Mouse (Mus musculus): ENCODE measurements around the gene Ppm1d. TPM values are rescaled to one million over a fixed set of nuclear protein-coding genes. Genes with fewer than 3 reads are reported as not detected.

The Ppm1d gene
- polyA plus RNA-seq, 1 experiment from 2014 or later = 25.0 TPM

DNA sequence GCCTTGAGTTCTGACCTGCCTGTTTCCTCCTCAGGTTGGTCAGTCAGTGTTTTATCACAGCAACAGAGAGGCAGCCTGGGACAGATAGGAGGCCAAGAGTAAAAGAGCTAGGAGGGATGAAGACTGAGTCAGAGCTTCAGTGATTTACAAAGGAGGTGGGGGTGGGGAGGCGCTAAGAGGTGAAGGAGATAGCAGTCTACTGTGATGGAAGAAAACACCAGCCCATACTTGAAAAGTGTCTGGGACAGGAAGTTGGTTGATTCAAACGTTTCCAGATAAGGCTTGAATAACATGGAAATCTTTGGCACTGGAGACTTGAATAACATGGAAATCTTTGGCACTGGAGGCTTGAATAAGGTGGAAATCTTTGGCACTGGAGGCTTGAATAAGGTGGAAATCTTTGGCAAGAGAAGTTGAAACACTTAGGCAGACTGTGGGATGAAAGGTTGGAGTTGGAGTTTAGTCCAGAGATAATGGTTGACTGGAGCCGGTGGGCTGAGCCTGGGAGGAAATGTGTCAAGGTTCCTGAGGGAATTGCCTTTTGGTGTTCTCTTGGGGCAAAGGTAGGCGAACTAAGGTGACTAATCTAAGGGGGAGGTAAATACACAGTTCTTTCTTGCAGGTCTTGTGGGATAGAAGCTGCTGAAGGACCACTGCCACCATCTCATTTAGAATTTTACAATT lies 4.3 kb upstream of the Ppm1d start:
- Histone ChIP-seq H3K36me3 (no peaks in the 10 kb centered on the region), H3K4me3 (no peak overlapping the region), H3K27ac (no peak overlapping the region), H3K4me1 (replicated peaks) (peaks cover 7% of the 10 kb centered on the region; the same call in 1 of the 2 replicates), H3K27me3 (ENCODE audit: insufficient read depth, poor library complexity, severe bottlenecking) (no peaks in the 10 kb centered on the region), H3K9me3 (no peaks in the 10 kb centered on the region)
- 71% methylated on average over 4 of the region's 4 CpGs for WGBS
- no peak for DNase-seq (ENCODE audit: low spot score)

DNA sequence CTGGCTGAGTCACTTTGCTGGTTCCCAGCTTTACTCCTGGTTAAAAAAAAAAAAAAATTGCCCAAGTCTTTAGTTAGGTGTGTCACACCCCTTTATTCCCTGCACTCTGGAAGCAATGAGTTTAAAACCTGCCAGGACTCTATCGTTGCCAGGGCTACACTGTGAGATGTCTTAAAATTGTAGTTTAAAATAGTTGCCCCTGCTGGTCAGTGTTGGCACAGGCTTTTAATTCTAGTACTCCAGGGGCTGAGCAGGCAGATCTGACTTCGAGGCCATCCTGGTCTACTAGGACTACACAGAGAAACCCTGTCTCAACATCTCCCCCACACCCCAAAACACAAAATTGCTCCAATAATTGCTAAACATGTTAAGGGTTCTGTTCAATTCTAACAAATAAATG lies 2.2 kb upstream of the Ppm1d start:
- DNase-seq (ENCODE audit: low spot score) = no peak
- Histone ChIP-seq H3K27me3 (ENCODE audit: insufficient read depth, poor library complexity, severe bottlenecking) (no peaks in the 10 kb centered on the region), H3K9me3 (no peaks in the 10 kb centered on the region), H3K4me3 (no peak overlapping the region), H3K4me1 (replicated peaks) (peaks cover 23% of the 10 kb centered on the region), H3K27ac (no peak overlapping the region), H3K36me3 (peaks cover 3% of the 10 kb centered on the region; the same call in 1 of the 2 replicates)
- 80% methylated on average over 2 of the region's 2 CpGs for WGBS

DNA sequence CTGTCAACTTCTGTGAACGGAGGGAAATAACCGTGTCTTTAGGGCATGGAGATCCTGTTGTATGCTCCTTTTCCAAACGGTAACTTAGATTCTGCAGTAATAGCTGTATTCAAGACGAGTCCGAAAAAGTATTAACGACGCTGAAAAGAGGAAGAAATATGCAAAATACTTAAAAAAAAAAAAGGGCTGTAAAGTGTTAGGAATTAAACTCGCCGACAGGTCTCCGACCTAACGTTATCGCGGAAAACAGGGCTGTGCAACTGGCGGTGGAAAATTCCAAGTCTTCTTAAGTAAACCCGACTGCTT lies 684 bp upstream of the Ppm1d start:
- WGBS = 2% methylated on average over 15 of the region's 15 CpGs
- no peak for DNase-seq (ENCODE audit: low spot score)
- H3K36me3 ChIP-seq = peaks cover 17% of the 10 kb centered on the region
- H3K27me3 ChIP-seq (ENCODE audit: insufficient read depth, poor library complexity, severe bottlenecking) = no peaks in the 10 kb centered on the region
- H3K4me3 ChIP-seq = peak overlapping the region; percentile 95
- peak overlapping the region; percentile 97 for H3K27ac ChIP-seq
- peaks cover 23% of the 10 kb centered on the region for H3K4me1 ChIP-seq (replicated peaks)
- H3K9me3 ChIP-seq = 0 out of 2 replicates have a peak, but pooled peaks cover 2% of the 10 kb centered on the region

DNA sequence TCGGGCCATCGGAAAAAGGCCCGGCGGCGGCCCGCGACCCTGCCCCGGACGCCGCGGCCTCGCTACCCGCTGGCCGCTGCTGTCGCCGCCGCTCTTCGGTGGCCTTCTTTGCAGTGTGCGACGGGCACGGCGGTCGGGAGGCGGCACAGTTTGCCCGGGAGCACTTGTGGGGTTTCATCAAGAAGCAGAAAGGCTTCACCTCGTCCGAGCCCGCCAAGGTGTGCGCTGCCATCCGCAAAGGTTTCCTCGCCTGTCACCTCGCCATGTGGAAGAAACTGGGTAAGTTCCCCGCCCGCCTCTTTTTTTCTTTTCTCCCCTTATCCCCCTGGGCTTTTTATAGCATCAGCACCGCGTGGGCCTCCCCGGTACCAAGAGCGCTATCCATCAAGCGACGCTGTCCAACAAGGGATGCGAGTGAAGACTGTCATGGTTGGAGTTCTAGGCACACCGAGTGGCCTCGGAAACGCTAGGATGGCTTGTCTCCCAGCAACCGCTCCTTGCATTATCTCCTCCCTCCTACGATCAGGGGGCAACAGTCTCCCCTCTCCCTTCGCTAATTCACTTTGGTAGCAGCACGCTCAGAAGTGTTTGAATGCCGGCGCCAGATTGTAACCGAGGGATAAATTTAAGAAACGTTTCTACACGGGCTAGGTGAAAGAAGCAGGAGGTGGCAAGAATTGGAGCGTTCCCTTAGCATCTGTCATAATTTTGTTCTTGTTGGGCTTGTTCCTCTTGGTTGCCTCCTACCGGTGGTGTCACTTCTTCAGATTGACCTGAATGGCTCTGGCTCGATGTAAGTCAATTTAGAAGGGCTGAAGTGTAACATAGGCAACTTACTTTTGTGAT lies 824 bp downstream of the Ppm1d start:
- Histone ChIP-seq H3K27ac (peak overlapping the region; percentile 97), H3K36me3 (peaks cover 30% of the 10 kb centered on the region), H3K4me3 (peak overlapping the region; percentile 95), H3K4me1 (replicated peaks) (peaks cover 23% of the 10 kb centered on the region), H3K27me3 (ENCODE audit: insufficient read depth, poor library complexity, severe bottlenecking) (no peaks in the 10 kb centered on the region), H3K9me3 (0 out of 2 replicates have a peak, but pooled peaks cover 2% of the 10 kb centered on the region)
- under 1% methylated on average over 56 of the region's 56 CpGs for WGBS
- DNase-seq (ENCODE audit: low spot score) = peak; percentile 64

DNA sequence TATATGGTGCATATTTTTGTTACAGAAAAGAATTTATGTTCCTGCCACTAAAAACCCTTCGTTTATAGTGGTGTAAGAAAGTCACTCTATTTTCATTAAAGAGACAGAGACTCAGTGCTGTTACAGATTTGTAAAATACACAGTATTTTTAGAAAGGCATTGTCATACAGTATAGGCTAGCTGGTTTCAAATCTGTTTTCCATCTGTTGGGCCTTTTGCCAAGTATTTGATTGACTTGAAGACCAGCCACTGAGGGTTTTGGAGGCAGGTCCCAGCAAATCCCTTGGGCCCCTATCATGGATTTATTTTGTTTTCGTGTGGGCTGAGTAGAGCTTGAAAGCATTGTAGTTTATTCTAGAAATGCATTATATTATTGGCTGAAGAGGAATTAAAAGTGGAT lies 1.8 kb downstream of the Ppm1d start:
- 44% methylated on average over 2 of the region's 2 CpGs for WGBS
- Histone ChIP-seq H3K27ac (no peak overlapping the region), H3K4me3 (peak overlapping the region; percentile 95), H3K36me3 (peaks cover 33% of the 10 kb centered on the region), H3K9me3 (0 out of 2 replicates have a peak, but pooled peaks cover 2% of the 10 kb centered on the region), H3K27me3 (ENCODE audit: insufficient read depth, poor library complexity, severe bottlenecking) (no peaks in the 10 kb centered on the region), H3K4me1 (replicated peaks) (peaks cover 23% of the 10 kb centered on the region)
- DNase-seq (ENCODE audit: low spot score) = no peak

DNA sequence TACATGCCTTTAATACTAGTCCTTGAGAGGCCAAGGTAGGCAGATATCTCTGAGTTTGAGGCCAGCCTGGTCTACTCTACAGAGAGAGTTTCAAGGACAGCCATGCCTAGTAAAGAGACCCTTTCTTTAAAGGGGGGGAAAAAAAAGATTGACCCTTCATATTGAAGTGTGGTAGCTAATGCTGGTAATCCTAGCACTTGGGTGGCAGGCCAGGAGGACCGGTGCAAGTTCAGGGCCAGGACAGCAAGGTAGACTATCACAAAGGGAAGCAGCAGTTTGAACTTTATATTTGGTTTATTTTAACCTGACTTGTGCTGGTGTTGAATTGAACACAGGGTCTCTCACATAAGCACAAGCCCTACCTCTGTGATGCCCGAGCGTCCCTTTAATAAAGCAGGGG lies 2.3 kb downstream of the Ppm1d start:
- Histone ChIP-seq H3K9me3 (0 out of 2 replicates have a peak, but pooled peaks cover 2% of the 10 kb centered on the region), H3K4me3 (peak overlapping the region; percentile 95), H3K27me3 (ENCODE audit: insufficient read depth, poor library complexity, severe bottlenecking) (no peaks in the 10 kb centered on the region), H3K27ac (no peak overlapping the region), H3K36me3 (peaks cover 33% of the 10 kb centered on the region), H3K4me1 (replicated peaks) (peaks cover 23% of the 10 kb centered on the region)
- no peak for DNase-seq (ENCODE audit: low spot score)
- WGBS = 93% methylated on average over 3 of the region's 3 CpGs

DNA sequence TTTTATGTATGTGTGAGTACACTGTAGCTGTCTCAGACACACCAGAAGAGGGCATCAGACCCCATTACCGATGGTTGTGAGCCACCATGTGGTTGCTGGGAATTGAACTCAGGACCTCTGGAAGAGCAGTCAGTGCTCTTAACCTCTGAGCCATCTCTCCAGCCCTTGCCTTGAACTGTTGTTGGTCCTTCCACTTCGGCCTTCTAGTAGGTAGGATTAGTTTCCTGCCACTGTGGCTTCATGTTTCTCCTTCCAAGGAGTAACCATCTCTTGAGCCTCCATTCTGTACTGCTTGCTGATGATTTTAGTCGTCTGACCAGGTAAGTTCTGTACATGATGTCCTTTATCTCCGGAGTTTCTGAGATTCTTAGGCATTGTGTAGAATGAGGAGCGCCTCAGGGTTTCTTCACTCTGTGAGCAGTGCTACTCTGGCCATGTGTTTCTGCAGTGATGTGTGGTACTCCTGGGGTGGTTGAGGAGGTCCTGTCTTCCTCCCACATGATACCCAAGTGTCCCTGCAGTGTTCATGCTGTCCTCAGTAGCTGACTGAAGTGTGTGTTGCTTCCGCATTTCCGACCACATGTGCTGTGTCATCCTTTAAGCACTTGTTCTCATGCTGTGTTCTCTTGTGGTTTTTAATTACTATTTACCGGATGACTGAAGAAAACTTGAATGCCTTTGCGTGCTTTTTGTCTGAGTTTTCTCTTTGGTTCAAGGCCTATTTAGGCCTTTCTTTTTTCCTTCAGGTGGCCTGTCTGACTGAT lies 12.7 kb downstream of the Ppm1d start:
- H3K27ac ChIP-seq = no peak overlapping the region
- peaks cover 39% of the 10 kb centered on the region for H3K36me3 ChIP-seq
- 87% methylated on average over 9 of the region's 9 CpGs for WGBS
- H3K9me3 ChIP-seq = no peaks in the 10 kb centered on the region
- no peak overlapping the region for H3K4me3 ChIP-seq
- no peaks in the 10 kb centered on the region for H3K4me1 ChIP-seq (replicated peaks)
- DNase-seq (ENCODE audit: low spot score) = no peak
- H3K27me3 ChIP-seq (ENCODE audit: insufficient read depth, poor library complexity, severe bottlenecking) = no peaks in the 10 kb centered on the region

DNA sequence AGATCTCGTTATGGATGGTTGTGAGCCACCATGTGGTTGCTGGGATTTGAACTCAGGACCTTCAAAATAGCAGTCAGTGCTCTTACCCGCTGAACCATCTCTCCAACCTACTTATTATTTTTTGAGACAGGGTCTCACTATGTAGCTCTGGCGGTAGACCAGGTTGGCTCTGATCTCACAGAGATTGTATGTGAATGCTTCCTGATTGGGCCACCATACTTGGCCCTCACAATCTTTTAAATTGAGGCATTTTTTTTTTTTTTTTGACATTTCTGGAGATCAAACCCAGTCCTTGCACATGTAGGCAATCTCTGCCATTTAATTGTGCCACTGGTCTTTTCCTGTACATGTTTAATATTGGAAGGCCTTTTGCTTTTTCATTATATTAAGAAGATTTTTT lies 17.7 kb downstream of the Ppm1d start:
- Histone ChIP-seq H3K4me3 (no peak overlapping the region), H3K36me3 (peaks cover 80% of the 10 kb centered on the region), H3K27me3 (ENCODE audit: insufficient read depth, poor library complexity, severe bottlenecking) (no peaks in the 10 kb centered on the region), H3K9me3 (no peaks in the 10 kb centered on the region), H3K4me1 (replicated peaks) (no peaks in the 10 kb centered on the region), H3K27ac (no peak overlapping the region)
- WGBS = 93% methylated on average over 3 of the region's 3 CpGs
- DNase-seq (ENCODE audit: low spot score) = no peak

DNA sequence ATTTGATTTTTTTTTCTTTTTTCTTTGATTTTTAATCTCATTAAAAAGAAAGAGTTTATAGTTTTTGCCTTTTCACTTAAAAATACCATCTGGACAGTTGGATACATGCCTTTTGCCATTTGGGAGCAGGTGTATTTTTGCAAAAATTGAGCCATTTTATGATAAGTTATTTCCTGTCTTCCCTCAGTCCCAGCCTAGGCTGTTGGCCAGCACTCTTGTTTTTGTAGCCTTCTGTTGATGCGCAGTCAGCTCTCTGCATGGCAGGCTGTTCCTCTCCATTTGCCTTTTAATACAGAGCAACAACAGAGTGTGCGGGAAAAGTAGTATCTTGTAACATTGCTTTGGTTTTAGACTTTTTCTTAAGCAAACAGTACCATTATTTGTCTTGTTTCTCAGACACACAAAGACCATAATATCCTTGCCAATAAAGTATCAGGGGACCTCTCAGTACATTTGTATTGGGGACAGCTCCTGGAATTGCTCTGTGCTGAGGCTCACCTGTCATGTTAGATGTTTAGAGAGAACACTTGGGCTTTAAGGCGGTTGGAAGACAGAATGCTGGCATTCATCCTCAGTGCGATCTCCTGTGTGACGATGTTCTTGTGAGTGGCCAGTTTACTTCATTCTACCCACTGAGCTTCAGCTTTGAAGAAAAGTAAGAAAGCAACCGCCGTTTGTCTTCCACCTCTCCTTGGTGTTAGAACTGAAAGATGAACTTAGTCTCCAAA lies 18.3 kb downstream of the Ppm1d start:
- no peaks in the 10 kb centered on the region for H3K4me1 ChIP-seq (replicated peaks)
- no peak overlapping the region for H3K27ac ChIP-seq
- no peak overlapping the region for H3K4me3 ChIP-seq
- H3K36me3 ChIP-seq = peaks cover 80% of the 10 kb centered on the region
- H3K9me3 ChIP-seq = no peaks in the 10 kb centered on the region
- no peak for DNase-seq (ENCODE audit: low spot score)
- 95% methylated on average over 7 of the region's 7 CpGs for WGBS
- H3K27me3 ChIP-seq (ENCODE audit: insufficient read depth, poor library complexity, severe bottlenecking) = no peaks in the 10 kb centered on the region

DNA sequence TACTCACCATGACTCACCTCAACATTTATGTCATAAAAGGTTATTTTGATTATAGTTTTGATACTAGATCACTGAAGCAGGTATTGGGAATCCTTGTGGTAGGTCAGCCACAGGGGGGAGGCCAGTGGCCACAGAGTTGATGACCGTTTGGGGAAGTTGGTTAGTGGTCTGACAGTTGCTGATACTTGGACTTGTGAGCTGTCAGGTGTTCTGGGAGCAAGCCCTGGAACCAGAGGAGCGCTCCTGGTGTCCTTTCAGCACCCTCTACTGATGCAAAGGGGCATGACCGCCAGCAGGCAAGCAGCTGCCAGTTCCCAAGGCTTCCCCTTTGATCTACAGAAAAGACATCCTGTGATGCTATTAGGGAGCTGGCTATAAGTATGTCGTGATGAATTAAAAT lies 23.7 kb downstream of the Ppm1d start:
- no peaks in the 10 kb centered on the region for H3K27me3 ChIP-seq (ENCODE audit: insufficient read depth, poor library complexity, severe bottlenecking)
- peak; percentile 28 for DNase-seq (ENCODE audit: low spot score)
- H3K4me3 ChIP-seq = no peak overlapping the region
- 51% methylated on average over 4 of the region's 4 CpGs for WGBS
- H3K4me1 ChIP-seq (replicated peaks) = no peaks in the 10 kb centered on the region
- no peak overlapping the region for H3K27ac ChIP-seq
- H3K36me3 ChIP-seq = peaks cover 96% of the 10 kb centered on the region
- H3K9me3 ChIP-seq = no peaks in the 10 kb centered on the region

DNA sequence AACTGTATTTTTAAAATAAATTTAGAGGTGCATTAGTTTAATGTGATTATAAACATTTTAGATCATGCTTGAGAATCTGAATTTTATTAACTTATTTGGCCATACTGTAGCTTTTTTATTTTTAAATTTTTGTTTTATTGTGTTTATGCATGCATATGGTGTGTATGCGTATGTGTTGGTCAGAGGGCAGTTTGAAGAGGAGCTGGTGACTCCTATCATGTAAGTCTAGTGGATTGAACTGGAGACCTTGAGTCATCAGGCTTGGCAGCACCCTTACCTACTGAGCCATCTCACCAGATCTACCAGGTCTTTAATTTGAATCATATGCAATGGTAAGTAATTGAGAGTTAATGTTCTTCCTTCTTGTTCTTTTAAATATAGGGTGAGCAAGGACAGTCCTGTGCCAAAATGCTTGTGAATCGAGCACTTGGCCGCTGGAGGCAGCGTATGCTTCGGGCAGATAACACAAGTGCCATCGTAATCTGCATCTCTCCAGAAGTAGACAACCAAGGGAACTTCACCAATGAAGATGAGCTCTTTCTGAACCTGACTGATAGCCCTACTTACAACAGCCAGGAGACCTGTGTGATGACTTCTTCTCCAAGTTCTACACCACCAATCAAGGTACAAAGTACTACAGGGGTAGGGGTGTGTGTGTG lies 28.3 kb downstream of the Ppm1d start:
- H3K27me3 ChIP-seq (ENCODE audit: insufficient read depth, poor library complexity, severe bottlenecking) = no peaks in the 10 kb centered on the region
- no peak overlapping the region for H3K27ac ChIP-seq
- H3K4me3 ChIP-seq = no peak overlapping the region
- no peaks in the 10 kb centered on the region for H3K4me1 ChIP-seq (replicated peaks)
- no peaks in the 10 kb centered on the region for H3K9me3 ChIP-seq
- H3K36me3 ChIP-seq = peaks cover 97% of the 10 kb centered on the region
- 96% methylated on average over 6 of the region's 6 CpGs for WGBS
- no peak for DNase-seq (ENCODE audit: low spot score)

DNA sequence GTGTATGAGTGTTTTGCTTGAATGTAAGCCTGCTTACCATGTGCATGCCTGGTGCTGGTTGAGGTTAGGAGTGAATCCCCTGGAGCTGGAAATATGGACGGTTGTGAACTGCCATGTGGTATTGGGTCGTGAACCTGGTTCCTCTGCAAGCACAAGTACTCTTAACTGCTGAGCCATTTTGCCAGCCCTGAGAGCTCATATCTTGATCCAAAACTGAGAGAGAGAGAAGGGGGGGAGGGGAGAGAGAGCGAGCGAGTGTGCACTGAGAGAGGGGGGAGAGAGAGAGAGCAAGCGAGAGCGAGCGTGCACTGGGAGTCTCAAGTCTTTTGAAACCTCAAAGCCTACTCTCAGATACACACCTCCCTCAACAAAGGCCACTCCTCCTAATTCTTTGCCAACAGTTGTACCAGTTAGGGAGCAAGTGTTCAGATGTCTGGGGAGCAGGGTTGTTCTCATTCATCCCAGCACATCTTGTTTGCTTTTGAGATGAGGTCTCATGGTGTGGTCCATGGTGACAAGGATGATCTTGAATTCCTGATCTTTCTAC lies 29.1 kb downstream of the Ppm1d start:
- H3K4me1 ChIP-seq (replicated peaks) = no peaks in the 10 kb centered on the region
- 92% methylated on average over 7 of the region's 7 CpGs for WGBS

More for the DNA sequence above, 29.1 kb downstream of the Ppm1d start:
- H3K9me3 ChIP-seq = no peaks in the 10 kb centered on the region
- H3K36me3 ChIP-seq = peaks cover 91% of the 10 kb centered on the region
- H3K27ac ChIP-seq = no peak overlapping the region
- H3K27me3 ChIP-seq (ENCODE audit: insufficient read depth, poor library complexity, severe bottlenecking) = no peaks in the 10 kb centered on the region
- DNase-seq (ENCODE audit: low spot score) = no peak
- no peak overlapping the region for H3K4me3 ChIP-seq
